Mouse (Mus musculus) monocyte, adult 5-6 weeks (primary cell): ENCODE measurements at regions not wholly inside any gene's neighbourhood (a gene's known extent, or its start where the extent isn't known, plus 50 kb on each side); places are given as distances from the start of the nearest gene placed in this dataset.

Experiments
- ATAC-seq: fragments of 153-309, 156-312 bp; replicated peaks from 2 replicates; pipeline ENCODE4 v1.8.0; 2017; ENCODE audit warnings: mild to moderate bottlenecking; ENCODE audit not compliant: low TSS enrichment, insufficient number of reproducible peaks, severe bottlenecking, poor library complexity, low FRiP score

DNA sequence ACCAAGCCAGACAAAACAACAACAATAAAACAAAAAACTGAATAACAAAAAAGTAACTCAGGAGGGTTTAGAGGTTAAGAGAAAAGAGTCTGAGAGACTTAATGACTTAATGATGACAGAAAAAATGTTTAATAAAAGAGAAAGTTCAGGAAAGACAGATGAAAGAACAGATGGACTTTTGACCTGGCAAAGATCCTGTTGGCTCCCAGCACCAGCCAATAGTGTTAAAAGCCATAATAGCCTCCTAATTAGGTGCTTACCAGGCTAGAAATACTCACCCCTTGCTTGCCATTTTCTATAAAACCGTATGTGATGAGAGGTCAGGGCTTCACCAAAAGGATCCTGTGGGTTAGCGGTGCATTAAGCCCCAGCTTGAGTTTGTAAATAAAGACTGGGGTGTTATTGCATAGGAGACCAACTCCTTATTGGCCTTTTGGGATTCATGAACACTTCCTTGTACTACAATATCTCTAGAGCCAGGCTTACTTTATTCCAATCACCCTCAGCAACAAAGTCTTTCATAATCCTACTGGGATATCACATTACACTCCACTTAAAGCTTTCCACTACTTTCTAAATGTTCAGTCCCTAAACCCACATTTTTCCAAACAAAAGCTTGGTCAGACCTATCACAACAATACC, 282.1 kb upstream of the Rasa1 start:
- ATAC-seq = no peak

DNA sequence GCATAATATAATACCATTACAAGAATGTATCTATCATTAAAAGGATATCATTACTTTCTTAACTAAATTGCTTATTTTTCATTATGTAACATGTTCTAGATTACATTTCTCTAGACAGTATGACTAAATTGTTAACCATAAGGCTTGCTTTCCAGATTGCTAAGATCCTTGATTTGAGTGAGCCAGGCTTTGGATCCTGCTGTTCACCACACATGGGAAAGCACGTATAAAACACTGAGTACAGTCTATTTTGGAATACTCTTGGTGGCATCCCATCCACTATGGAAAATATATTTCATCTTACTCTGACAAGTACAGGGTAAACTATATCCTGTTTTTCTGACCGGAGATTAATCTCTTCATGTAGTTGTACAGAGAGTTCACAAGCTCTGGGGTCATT, 268.9 kb upstream of the Rasa1 start:
- ATAC-seq = no peak

GRCm38 (mm10) chr13:85556101-85556853, 267.3 kb upstream of the Rasa1 start:
- no peak for ATAC-seq

DNA sequence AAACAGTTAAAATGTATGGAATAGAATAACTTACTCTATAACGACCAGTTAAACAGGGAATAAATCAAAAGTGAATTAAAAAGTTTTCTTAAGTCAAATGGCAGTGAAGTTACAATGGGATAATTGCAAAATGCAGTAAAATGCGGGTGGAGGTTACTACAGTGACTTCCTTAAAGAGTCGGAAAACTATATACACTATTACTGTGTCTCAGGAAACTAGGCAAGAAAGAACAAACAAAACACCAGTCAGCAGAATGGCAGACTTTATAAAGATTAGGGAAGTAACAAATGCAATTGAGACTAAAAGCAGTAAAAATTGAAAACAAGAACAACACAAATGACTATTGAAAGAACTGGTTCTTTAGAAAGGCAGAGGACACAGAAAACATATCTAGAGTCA, 264.1 kb upstream of the Rasa1 start:
- no peak for ATAC-seq

DNA sequence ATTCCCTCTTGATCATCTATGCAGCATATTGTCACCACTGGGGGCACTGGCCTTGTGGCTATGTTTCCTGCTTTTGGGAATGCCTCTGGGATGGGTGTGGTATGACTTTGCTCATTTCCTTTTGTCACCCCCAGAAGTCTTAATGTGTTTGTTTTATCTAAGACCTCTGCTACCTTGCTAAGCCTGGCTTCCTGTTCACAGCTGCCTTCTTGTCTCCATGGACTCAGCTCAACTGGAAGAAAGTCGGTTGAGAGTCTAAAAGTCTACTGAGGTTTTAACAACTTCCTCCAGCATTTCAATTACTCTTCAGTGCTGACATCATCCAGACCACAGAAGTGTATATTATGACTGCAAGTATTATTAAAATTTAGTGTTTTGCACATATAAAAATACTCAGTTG, 220.7 kb upstream of the Rasa1 start:
- ATAC-seq = peak; percentile 59

DNA sequence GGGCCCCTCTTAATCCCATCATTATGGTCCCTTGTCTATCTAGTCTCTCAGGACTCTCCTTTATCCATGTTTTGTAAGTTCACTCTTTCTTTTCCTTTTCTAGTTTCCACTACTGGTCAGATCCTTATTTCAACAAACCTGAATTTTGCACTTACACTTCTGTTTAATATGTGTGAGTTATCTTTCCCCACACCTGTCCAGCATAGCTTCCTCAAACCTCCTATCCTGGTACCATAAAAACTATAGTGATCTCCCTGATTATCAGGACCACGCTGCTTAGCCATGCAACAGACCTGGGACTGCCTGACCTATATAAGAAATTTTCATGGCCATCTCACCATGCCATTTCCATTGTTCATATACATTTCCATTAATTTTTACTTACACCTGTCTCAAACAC, 219.6 kb upstream of the Rasa1 start:
- no peak for ATAC-seq

DNA sequence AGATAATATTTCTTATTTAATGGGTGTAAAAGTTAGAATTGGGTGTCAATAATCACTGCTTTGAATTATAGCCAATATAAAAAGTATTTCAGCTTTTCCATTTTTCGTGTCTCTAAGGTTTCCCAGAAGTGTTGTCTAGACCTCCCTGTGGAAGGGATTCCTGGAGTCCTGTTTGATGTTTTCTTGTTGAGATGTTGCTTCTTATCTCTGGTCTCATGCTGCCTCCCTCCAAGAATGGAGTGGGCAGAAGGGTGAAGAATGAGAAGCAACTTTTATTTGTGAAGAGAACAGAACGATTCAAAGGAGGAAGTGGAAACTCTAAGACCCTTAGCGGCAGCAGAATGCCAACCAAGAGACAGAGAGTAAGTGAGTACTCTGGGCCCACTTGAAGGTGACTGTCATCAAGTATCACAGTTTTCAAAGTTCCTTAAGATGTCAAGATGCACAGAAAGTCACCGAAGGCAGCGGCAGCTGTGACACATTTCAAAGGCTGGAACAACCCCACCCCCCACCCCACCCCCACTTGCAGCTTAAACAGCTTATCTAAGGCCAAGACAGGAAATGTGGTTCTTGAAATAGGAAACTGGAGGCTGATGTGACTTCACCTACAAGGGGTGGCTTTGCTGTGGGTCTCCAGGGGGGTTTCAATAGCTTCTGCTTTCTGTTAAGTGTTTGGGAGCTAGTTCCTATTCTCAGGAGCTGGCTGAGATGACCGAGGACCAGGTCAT, 218.6 kb upstream of the Rasa1 start:
- ATAC-seq = peak; percentile 59

DNA sequence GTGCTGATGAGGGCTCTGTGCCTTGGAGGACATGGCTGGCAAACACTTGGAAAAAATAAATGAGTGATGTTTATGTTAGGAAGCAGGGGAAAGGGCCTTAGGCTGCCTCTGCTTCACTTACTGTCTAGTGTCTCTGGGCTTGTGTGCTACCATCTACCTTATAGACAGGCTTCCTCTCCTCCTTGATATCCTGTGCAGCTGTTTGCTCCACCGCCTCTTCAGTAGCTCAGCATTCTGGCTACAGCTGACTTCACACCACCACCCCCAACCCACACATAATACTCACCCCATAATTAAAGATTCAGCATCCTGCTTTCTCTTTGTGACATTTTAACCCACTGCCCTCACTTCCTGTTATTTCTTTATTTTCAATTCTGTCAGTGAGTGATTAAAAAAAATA, 217.9 kb upstream of the Rasa1 start:
- peak; percentile 80 for ATAC-seq

GRCm38 (mm10) chr13:85506030-85506429, 217.1 kb upstream of the Rasa1 start:
- ATAC-seq = no peak

GRCm38 (mm10) chr13:85505046-85505445, 216.1 kb upstream of the Rasa1 start:
- ATAC-seq = no peak

DNA sequence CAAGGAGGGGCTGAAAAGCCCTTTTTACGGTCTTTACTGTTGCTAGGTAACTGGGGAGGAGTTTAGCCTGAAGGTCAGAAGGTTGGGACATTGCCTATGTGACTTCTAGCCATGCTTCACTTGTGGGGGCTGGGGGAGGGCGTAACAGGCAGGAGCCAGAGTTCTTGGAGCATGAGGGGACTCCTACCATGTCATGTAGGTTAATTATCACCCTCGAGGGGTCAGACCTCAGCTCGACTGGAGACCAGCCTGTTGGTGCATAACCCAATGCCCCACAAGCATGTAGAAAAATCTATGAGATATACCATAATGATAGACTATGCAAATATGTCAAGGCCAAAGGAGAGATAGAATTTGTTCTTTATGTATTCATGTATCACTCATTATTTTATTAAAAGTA, 215.1 kb upstream of the Rasa1 start:
- ATAC-seq = no peak

DNA sequence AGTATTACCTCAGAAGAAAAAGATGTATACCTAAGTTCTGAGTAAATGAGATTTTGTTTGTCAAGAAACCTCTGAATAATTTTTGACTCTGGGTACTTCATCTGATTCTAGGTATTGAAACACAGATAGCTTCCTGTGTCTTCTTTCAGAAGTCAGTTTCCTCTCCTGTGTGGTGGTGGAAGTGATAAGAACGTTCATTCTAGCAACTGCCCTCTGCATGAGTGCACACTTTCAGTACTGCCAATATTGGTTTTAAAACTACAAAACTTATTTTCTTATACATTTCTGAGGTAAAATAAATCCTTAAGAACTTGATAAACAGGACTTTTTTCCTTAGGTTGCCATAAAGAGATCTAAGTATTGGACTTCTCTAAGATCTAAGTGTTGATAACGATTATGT, 209.8 kb upstream of the Rasa1 start:
- ATAC-seq = no peak

- ATAC-seq = no peak
Measured at GRCm38 (mm10) chr13:85484790-85485189, 195.9 kb upstream of the Rasa1 start.

- ATAC-seq = no peak
Measured at GRCm38 (mm10) chr13:85483348-85483747, 194.4 kb upstream of the Rasa1 start.

DNA sequence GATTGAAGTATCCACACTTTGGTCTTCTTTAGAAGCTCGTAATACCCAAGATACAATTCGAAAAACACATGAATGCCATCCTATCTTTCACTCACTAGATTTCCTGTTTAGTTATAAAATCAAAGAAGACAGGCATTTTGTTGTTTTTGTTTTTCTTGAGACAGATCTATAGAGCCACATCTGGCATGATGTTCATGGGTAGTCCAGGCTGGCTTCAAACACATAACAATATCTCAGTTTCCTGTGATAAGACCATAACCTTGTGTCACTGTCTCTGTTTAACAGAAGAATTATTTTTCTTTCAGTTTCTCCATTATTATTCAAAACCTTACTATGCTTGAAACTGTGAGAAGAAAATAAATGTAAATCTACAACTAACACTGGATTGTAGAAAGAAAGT, 190.5 kb upstream of the Rasa1 start:
- ATAC-seq = no peak

- ATAC-seq = no peak
Measured at GRCm38 (mm10) chr13:85476274-85476846, 187.4 kb upstream of the Rasa1 start.

GRCm38 (mm10) chr13:85471340-85471739, 182.4 kb upstream of the Rasa1 start:
- no peak for ATAC-seq

DNA sequence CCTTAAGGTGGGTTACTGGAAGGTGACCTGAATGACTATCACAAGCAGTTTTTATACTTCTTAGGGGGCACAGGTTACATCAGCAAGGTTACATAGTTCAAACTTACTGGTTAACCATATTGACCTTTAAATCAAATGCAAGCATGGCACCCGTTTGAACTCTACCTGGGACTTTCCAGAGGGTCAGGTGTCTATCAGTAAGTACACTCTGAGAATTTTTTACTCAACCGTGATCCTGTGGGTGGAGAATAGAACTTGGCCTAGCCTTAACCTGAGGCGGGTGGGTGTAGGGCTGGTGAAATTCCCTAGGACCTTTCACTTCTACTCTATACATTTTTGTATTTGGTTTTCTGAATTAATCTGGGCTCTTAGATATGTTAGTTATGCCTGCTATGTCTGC, 170.5 kb upstream of the Rasa1 start:
- no peak for ATAC-seq

- ATAC-seq = no peak
Measured at GRCm38 (mm10) chr13:85458611-85459010, 169.7 kb upstream of the Rasa1 start.

DNA sequence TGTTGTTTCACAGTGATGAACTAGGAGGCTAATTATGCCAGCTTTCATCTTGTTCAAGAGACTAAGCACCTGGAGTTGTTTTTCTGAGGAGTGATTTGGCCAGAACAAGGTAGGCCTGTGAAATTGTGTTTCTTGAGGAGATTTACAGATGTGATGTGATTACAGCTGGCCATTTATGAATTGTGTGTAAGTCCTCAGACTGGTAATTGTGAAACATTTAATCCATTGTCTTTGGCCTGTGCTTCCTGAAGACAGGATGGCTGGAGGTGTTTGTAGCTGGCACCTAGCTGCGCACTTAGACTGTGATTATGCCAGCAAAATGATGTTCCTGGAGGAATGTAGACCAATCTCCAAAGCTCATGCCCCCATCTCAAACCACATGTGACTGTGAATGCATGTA, 150.7 kb upstream of the Rasa1 start:
- no peak for ATAC-seq
